Mouse (Mus musculus): ENCODE results near the gene Stt3a. TPM values are rescaled to one million over a fixed set of nuclear protein-coding genes. Genes with fewer than 3 reads are reported as not detected.

The Stt3a gene
- polyA plus RNA-seq, 1 experiment from 2014 or later = 127 TPM

DNA sequence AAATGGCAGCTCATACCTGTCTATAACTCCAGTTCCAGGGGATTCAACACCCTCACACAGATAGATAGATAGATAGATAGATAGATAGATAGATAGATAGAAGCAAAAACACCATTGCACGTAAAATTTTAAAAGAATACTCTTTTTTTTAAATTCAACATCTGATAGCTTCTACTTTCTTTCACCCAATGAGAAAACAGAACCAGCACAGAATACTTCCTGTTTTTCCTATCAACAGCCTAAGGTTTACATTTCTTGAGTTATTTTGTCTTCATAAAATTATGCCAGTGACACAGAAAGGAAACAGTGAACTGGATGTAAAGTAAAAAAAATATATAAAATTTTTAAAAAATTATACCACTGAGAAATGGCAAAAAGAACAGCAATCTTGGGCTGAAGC is 3.1 kb downstream of the Stt3a start:
- Histone ChIP-seq H3K4me2 (ENCODE audit: low read depth, low read length) (no peak overlapping the region), H3K27ac (ENCODE audit: low read length) (no peak overlapping the region), H3K9me3 (replicated peaks; ENCODE audit: control insufficient read depth, low read length) (no peaks in the 10 kb centered on the region), H3K9ac (ENCODE audit: low read length) (no peak overlapping the region), H3K27me3 (ENCODE audit: control insufficient read depth, insufficient read depth, low read length) (no peaks in the 10 kb centered on the region), H3K4me1 (ENCODE audit: control insufficient read depth, insufficient read depth, low read length) (peaks cover 16% of the 10 kb centered on the region), H3K4me3 (ENCODE audit: low read length) (no peak overlapping the region), H3K36me3 (ENCODE audit: control insufficient read depth, insufficient read depth) (peaks cover 18% of the 10 kb centered on the region)
- WGBS = 90% methylated on average over 1 of the region's 1 CpGs
- no peak for ATAC-seq (replicated peaks; ENCODE audit: extremely low read depth, insufficient read depth, low FRiP score)

DNA sequence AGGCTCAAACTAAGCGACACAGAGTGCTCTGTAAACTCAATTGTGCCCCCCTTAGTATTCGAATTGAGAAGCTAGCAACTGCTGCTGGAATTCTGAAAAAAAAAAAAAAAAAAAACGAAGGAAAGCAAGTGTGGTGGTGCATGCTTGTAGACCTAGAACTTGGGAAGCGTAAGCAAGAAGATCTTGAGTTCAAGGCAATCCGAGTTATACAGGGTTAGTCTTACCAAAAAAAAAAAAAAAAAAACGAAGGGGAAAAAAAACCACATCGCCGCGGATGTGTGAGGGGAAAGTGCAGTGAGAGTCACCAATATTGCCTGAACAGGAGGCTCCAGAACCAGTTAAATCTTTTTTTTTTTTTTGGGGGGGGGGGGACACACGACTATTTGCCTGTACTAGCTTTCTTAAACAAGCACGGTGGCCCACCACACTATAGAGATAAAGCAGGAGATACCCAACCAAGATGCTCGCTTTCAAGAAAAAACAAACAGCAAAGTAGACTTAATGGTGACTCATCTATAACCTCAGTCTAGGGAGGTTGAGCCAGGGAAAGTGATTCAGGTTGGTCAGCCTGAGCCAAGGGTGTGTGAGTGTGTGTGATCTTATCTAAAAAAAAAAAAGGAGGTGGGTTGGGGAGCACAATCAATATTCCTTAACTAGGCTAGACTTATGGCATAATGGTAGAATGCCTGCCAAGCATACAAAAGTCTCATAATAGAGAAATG is 40.3 kb downstream of the Stt3a start, which contains the start of gene Chek1:
Gene Chek1 (minus strand): TSS at position 32 of the 722 bp plus-strand sequence.
- Histone ChIP-seq H3K4me1 (ENCODE audit: control insufficient read depth, insufficient read depth, low read length) (peaks cover 11% of the 10 kb centered on the region), H3K4me3 (ENCODE audit: low read length) (peak within 1 kb of the TSS; percentile 84), H3K27me3 (ENCODE audit: control insufficient read depth, insufficient read depth, low read length) (no peaks in the 10 kb centered on the region), H3K9me3 (replicated peaks; ENCODE audit: control insufficient read depth, low read length) (no peaks in the 10 kb centered on the region), H3K9ac (ENCODE audit: low read length) (peak within 1 kb of the TSS; percentile 78), H3K36me3 (ENCODE audit: control insufficient read depth, insufficient read depth) (peaks cover 12% of the 10 kb centered on the region; the same call in 1 of the 2 replicates), H3K27ac (ENCODE audit: low read length) (peak within 1 kb of the TSS; percentile 91), H3K4me2 (ENCODE audit: low read depth, low read length) (peak within 1 kb of the TSS; percentile 97)
- 3% methylated on average over 11 of the region's 12 CpGs for WGBS
- ATAC-seq (replicated peaks; ENCODE audit: extremely low read depth, insufficient read depth, low FRiP score) = no peak

DNA sequence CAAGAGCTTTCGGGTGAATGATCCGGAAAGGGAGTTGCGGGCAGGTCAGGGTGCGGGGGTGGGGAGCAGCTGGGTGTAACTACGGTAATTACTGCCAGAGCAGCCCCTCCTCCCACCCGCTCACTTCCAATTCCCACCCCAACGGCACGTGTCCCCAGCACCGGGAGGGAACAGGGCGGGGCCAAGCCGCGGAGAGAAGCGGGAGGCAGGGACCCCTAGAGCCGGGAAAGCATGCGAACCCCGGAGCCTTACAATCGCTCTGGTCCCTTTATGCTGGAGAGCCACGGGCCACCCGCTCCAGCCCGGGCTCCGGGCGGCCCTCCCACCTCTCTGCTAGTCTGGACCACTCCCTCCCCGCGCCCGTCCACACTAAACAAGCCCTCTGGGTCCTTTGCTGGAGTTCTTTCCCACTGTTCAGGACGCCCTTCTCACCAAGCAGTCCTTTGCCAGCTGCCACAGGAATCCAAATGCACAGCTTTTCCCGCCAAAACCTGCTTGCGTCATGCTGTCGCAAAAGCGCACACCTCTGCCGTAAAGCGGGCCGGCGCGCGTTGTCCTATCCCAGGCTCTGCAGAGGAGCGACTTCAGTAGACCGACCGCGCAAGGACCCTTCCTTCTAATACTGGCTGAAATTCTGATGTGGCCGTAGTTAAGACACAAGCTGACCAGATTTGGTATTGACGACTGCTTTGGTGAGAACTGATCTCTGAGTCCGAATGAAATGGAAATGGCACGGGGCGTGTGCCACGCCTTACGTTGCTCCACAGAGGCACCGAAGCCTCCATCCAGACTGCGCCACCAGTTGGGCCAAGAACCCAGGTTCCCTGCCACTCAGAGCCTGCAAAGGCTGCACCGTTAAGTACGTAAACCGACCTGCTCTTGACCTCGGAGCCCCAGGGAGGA is 41.1 kb downstream of the Stt3a start:
- peak; percentile 94 for ATAC-seq (replicated peaks; ENCODE audit: extremely low read depth, insufficient read depth, low FRiP score)
- H3K27me3 ChIP-seq (ENCODE audit: control insufficient read depth, insufficient read depth, low read length) = no peaks in the 10 kb centered on the region
- H3K9ac ChIP-seq (ENCODE audit: low read length) = peak overlapping the region; percentile 78
- no peaks in the 10 kb centered on the region for H3K9me3 ChIP-seq (replicated peaks; ENCODE audit: control insufficient read depth, low read length)
- H3K4me2 ChIP-seq (ENCODE audit: low read depth, low read length) = peak overlapping the region; percentile 97
- peak overlapping the region; percentile 91 for H3K27ac ChIP-seq (ENCODE audit: low read length)
- under 1% methylated on average over 52 of the region's 53 CpGs for WGBS
- H3K4me1 ChIP-seq (ENCODE audit: control insufficient read depth, insufficient read depth, low read length) = peaks cover 11% of the 10 kb centered on the region
- H3K36me3 ChIP-seq (ENCODE audit: control insufficient read depth, insufficient read depth) = peaks cover 8% of the 10 kb centered on the region; the same call in 1 of the 2 replicates
- H3K4me3 ChIP-seq (ENCODE audit: low read length) = peak overlapping the region; percentile 84

DNA sequence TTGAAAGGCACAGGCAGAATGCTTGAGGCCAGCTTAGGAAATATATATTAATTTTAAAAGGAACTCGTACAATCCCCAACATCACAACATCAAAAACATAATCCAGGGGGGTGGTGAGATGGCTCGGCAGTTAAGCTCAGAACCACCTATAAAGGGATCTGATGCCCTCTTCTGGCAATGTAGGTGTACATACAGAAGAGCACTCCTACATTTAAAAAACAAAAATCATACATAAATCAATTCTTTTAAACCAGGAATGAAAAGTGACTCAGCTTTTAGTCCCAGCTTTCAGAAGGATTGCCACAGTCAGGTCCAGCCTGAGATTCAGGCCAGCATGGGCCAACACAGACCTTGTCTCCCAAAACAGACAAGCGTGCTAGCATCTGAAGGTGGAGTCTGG is 50.9 kb downstream of the Stt3a start:
- no peak overlapping the region for H3K9ac ChIP-seq (ENCODE audit: low read length)
- H3K9me3 ChIP-seq (replicated peaks; ENCODE audit: control insufficient read depth, low read length) = no peaks in the 10 kb centered on the region
- H3K27me3 ChIP-seq (ENCODE audit: control insufficient read depth, insufficient read depth, low read length) = no peaks in the 10 kb centered on the region
- no peak overlapping the region for H3K4me2 ChIP-seq (ENCODE audit: low read depth, low read length)
- no peak for ATAC-seq (replicated peaks; ENCODE audit: extremely low read depth, insufficient read depth, low FRiP score)
- no peak overlapping the region for H3K4me3 ChIP-seq (ENCODE audit: low read length)
- no peak overlapping the region for H3K27ac ChIP-seq (ENCODE audit: low read length)
- WGBS = 80% methylated on average over 3 of the region's 3 CpGs
- no peaks in the 10 kb centered on the region for H3K4me1 ChIP-seq (ENCODE audit: control insufficient read depth, insufficient read depth, low read length)
- H3K36me3 ChIP-seq (ENCODE audit: control insufficient read depth, insufficient read depth) = peaks cover 16% of the 10 kb centered on the region

DNA sequence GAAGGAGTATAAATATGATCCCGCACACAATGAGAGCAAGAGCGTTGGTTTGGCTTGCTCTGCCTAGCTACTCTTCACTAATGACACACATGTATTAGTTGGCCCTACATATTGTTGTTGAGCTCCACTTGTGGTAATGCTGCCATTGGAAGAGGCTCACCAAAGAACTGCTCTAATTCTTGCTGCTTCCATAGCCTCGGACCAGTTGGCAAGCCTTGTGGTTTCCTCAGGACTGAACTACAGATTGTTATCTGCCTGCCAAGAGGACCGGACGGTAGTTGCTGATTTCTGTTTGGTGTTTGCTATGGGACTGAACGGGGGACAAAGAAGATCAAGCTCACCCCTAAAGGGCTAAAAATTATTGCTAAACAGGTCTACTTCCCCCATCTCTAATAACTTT is 60.2 kb downstream of the Stt3a start:
- no peak for ATAC-seq (replicated peaks; ENCODE audit: extremely low read depth, insufficient read depth, low FRiP score)
- H3K27ac ChIP-seq (ENCODE audit: low read length) = no peak overlapping the region
- H3K4me2 ChIP-seq (ENCODE audit: low read depth, low read length) = no peak overlapping the region
- H3K9me3 ChIP-seq (replicated peaks; ENCODE audit: control insufficient read depth, low read length) = no peaks in the 10 kb centered on the region
- 84% methylated on average over 6 of the region's 6 CpGs for WGBS
- H3K9ac ChIP-seq (ENCODE audit: low read length) = no peak overlapping the region
- H3K36me3 ChIP-seq (ENCODE audit: control insufficient read depth, insufficient read depth) = peaks cover 12% of the 10 kb centered on the region; the same call in 1 of the 2 replicates
- H3K27me3 ChIP-seq (ENCODE audit: control insufficient read depth, insufficient read depth, low read length) = no peaks in the 10 kb centered on the region
- H3K4me1 ChIP-seq (ENCODE audit: control insufficient read depth, insufficient read depth, low read length) = peaks cover 7% of the 10 kb centered on the region; the same call in 1 of the 2 replicates
- no peak overlapping the region for H3K4me3 ChIP-seq (ENCODE audit: low read length)

DNA sequence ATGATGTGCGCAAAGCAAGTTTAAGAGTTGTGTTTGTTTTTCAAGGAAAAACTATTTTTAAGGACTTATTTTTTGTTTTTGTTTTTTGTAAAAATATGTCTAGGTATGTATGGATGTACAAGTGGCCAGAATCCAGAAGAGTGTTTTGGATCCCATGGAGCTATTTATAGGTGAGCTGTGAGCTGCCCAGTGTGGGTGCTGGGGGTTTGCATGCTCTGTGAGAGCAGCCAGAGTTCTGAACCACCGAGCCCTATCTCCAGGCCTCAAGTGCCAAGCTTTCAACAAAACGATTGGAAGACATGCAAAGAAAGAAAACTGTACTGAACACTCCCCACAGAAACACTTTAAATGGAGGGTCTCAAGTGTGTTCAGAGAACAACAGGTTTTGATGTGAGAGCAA is 61.6 kb downstream of the Stt3a start:
- ATAC-seq (replicated peaks; ENCODE audit: extremely low read depth, insufficient read depth, low FRiP score) = peak; percentile 83
- Histone ChIP-seq H3K4me3 (ENCODE audit: low read length) (no peak overlapping the region), H3K4me1 (ENCODE audit: control insufficient read depth, insufficient read depth, low read length) (peaks cover 7% of the 10 kb centered on the region; the same call in 1 of the 2 replicates), H3K4me2 (ENCODE audit: low read depth, low read length) (peak overlapping the region; percentile 14; the same call in 1 of the 2 replicates), H3K27ac (ENCODE audit: low read length) (peak overlapping the region; percentile 76), H3K27me3 (ENCODE audit: control insufficient read depth, insufficient read depth, low read length) (no peaks in the 10 kb centered on the region), H3K36me3 (ENCODE audit: control insufficient read depth, insufficient read depth) (peaks cover 7% of the 10 kb centered on the region; the same call in 1 of the 2 replicates), H3K9ac (ENCODE audit: low read length) (no peak overlapping the region), H3K9me3 (replicated peaks; ENCODE audit: control insufficient read depth, low read length) (no peaks in the 10 kb centered on the region)
- 55% methylated on average over 3 of the region's 3 CpGs for WGBS

DNA sequence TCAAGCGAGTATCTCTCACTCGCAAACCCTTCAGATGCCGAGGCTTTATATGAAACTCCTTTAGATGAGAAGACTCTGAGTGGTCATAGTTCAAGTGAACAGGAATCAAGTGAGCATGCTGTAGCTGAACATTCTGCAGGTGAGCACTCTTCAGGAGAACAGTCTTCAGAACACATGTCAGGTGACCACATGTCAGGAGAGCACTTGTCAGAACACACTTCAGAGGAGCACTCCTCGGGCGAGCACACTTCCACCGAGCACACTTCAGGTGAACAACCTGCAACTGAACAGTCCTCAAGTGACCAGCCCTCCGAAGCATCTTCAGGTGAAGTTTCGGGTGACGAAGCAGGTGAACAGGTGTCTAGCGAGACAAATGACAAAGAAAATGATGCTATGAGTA is 73.2 kb downstream of the Stt3a start:
- no peak overlapping the region for H3K4me3 ChIP-seq (ENCODE audit: low read length)
- no peaks in the 10 kb centered on the region for H3K36me3 ChIP-seq (ENCODE audit: control insufficient read depth, insufficient read depth)
- H3K9ac ChIP-seq (ENCODE audit: low read length) = no peak overlapping the region
- H3K4me2 ChIP-seq (ENCODE audit: low read depth, low read length) = no peak overlapping the region
- H3K27ac ChIP-seq (ENCODE audit: low read length) = no peak overlapping the region
- 84% methylated on average over 10 of the region's 10 CpGs for WGBS
- no peaks in the 10 kb centered on the region for H3K9me3 ChIP-seq (replicated peaks; ENCODE audit: control insufficient read depth, low read length)
- H3K4me1 ChIP-seq (ENCODE audit: control insufficient read depth, insufficient read depth, low read length) = 0 out of 2 replicates have a peak, but pooled peaks cover 2% of the 10 kb centered on the region
- H3K27me3 ChIP-seq (ENCODE audit: control insufficient read depth, insufficient read depth, low read length) = no peaks in the 10 kb centered on the region
- no peak for ATAC-seq (replicated peaks; ENCODE audit: extremely low read depth, insufficient read depth, low FRiP score)

DNA sequence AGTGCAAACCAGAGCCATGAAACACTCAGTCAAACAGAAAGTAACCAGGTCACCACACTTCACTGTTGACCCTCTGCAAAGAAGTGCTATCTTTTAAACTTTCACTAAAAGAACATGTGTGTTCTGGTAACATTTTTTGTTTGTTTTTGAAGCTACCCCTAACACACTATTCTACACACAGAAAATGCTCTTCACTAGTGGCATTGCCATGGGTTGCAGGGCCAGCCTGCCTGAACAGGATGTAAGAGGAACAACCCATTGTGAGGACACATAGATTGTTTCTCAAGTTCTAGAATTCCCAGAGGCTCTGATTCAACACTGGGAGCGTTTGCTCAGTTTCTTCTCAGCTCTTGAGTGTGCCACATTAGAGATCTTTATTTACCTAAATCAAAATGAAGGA is 74.6 kb downstream of the Stt3a start, which contains the start of gene Acrv1:
Gene Acrv1 (plus strand): TSS at position 301 of the 400 bp plus-strand sequence.
- H3K9me3 ChIP-seq (replicated peaks; ENCODE audit: control insufficient read depth, low read length) = no peaks in the 10 kb centered on the region
- 50% methylated on average over 1 of the region's 1 CpGs for WGBS

DNA sequence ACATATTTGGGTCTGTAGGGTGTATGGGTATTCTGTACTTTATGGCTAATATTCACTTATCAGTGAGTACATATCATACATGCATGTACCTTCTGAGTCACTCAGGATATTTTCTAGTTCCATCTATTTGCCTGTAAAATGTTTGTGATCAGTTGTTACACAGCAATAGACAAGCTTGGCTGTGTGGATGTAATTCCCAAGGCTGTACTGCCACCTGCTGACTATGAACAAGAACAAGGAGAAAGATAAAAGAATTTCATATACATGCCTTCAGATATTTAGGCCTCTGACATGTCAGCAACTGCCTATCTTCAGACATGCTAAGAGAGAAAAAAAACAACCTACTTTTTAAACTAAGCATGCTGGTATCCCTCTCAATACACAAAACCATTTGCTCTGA is 80.2 kb downstream of the Stt3a start:
- Histone ChIP-seq H3K27ac (ENCODE audit: low read length) (no peak overlapping the region), H3K4me1 (ENCODE audit: control insufficient read depth, insufficient read depth, low read length) (no peaks in the 10 kb centered on the region), H3K9ac (ENCODE audit: low read length) (no peak overlapping the region), H3K4me2 (ENCODE audit: low read depth, low read length) (no peak overlapping the region), H3K27me3 (ENCODE audit: control insufficient read depth, insufficient read depth, low read length) (no peaks in the 10 kb centered on the region), H3K9me3 (replicated peaks; ENCODE audit: control insufficient read depth, low read length) (no peaks in the 10 kb centered on the region), H3K36me3 (ENCODE audit: control insufficient read depth, insufficient read depth) (no peaks in the 10 kb centered on the region), H3K4me3 (ENCODE audit: low read length) (no peak overlapping the region)
- no peak for ATAC-seq (replicated peaks; ENCODE audit: extremely low read depth, insufficient read depth, low FRiP score)

More for the DNA sequence above, 74.6 kb downstream of the Stt3a start, which contains the start of gene Acrv1:
- H3K36me3 ChIP-seq (ENCODE audit: control insufficient read depth, insufficient read depth) = no peaks in the 10 kb centered on the region
- H3K27ac ChIP-seq (ENCODE audit: low read length) = no peak within 1 kb of the TSS
- no peaks in the 10 kb centered on the region for H3K27me3 ChIP-seq (ENCODE audit: control insufficient read depth, insufficient read depth, low read length)
- no peak within 1 kb of the TSS for H3K4me3 ChIP-seq (ENCODE audit: low read length)
- H3K4me1 ChIP-seq (ENCODE audit: control insufficient read depth, insufficient read depth, low read length) = no peaks in the 10 kb centered on the region
- ATAC-seq (replicated peaks; ENCODE audit: extremely low read depth, insufficient read depth, low FRiP score) = no peak
- no peak within 1 kb of the TSS for H3K4me2 ChIP-seq (ENCODE audit: low read depth, low read length)
- H3K9ac ChIP-seq (ENCODE audit: low read length) = no peak within 1 kb of the TSS
